Mouse (Mus musculus) stomach, embryonic 16.5 days (tissue): ENCODE data around the gene Naa16. TPM values are rescaled to one million over a fixed set of nuclear protein-coding genes. Genes with fewer than 3 reads are reported as not detected.
A peak's percentile ranks its signal among the peaks of the same experiment; 100 is the strongest.

Experiments used
- ATAC-seq: fragments of 200-750 bp; cut with Nextera tagmentation; 2 replicates; pipeline ENCODE4 v1.8.0; 2017; ENCODE audit warnings: moderate number of reproducible peaks, moderate TSS enrichment; ENCODE audit not compliant: insufficient read depth, low FRiP score
- H3K27ac ChIP-seq: fragments of 300-500 bp; sonication (generic); 2 replicates; pipeline ENCODE4 v1.5.1; 2014; ENCODE audit warnings: low read length
- H3K27me3 ChIP-seq: fragments of 300-500 bp; sonication (generic); 2 replicates; pipeline ENCODE4 v1.6.1; 2014; ENCODE audit warnings: low read length, control low read depth, mixed read lengths; ENCODE audit not compliant: control insufficient read depth, insufficient read depth
- H3K36me3 ChIP-seq: fragments of 300-500 bp; sonication (generic); 2 replicates; pipeline ENCODE4 v1.6.1; 2014; ENCODE audit warnings: low read length; ENCODE audit not compliant: control insufficient read depth, insufficient read depth
- H3K4me1 ChIP-seq: fragments of 300-500 bp; sonication (generic); 2 replicates; pipeline ENCODE4 v1.6.1; 2014; ENCODE audit warnings: low read length, control low read depth, mixed read lengths; ENCODE audit not compliant: control insufficient read depth, insufficient read depth
- H3K4me2 ChIP-seq: fragments of 300-500 bp; sonication (generic); 2 replicates; pipeline ENCODE4 v1.6.1; 2014; ENCODE audit warnings: low read depth, low read length, mixed read lengths
- H3K4me3 ChIP-seq: fragments of 300-500 bp; sonication (generic); replicated peaks from 2 replicates; pipeline ENCODE4 v1.5.1; 2014; ENCODE audit warnings: mild to moderate bottlenecking, low read length
- H3K9ac ChIP-seq: fragments of 300-500 bp; sonication (generic); 2 replicates; pipeline ENCODE4 v1.6.1; 2014; ENCODE audit warnings: low read length
- H3K9me3 ChIP-seq: fragments of 300-500 bp; sonication (generic); replicated peaks from 2 replicates; pipeline ENCODE4 v1.6.1; 2016; ENCODE audit warnings: low read length, control low read depth; ENCODE audit not compliant: control insufficient read depth
- WGBS: fragments of 180-500 bp; shearing (Covaris S2); extraction: QIAGEN DNeasy Blood & Tissue Kit; methylation state at CpG from one replicate; pipeline ENCODE4 v1.1.7; 2014; 5-methylcytosine and 5-hydroxymethylcytosine counted together
- polyA plus RNA-seq: library from polyadenylated mRNA; unstranded; fragments of >200 nt; fragmentation: Nextera tagmentation; extraction: Ambion mirVana; gene quantifications from 2 replicates; pipeline ENCODE4 v1.2.1, GENCODE M21; 2015

Naa16 gene
- polyA plus RNA-seq, 1 experiment from 2014 or later = 39.0 TPM

DNA sequence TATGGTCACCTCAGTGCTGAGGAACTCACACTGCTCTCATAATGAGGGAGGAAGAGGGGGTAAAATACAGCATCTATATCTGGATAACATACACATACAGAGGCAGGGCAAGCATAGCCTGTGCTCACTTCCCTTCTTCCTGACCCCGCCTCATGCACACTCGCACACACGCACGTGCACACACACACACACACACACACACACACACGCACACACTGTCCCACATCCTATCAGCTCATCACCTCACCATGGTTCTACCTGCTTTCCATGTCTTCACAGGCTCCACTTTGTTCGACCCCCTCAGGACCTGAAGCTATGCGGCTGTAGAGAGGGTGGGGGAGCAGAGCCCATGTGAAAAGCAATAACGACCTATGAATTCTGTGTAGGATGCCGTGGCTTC lies 95.0 kb downstream of the Naa16 start:
- no peaks in the 10 kb centered on the region for H3K9me3 ChIP-seq
- no peaks in the 10 kb centered on the region for H3K36me3 ChIP-seq
- no peak overlapping the region for H3K27ac ChIP-seq
- H3K4me3 ChIP-seq = no peak overlapping the region
- H3K4me2 ChIP-seq = no peak overlapping the region
- WGBS = 81% methylated on average over 9 of the region's 9 CpGs
- no peak overlapping the region for H3K9ac ChIP-seq
- peaks cover 11% of the 10 kb centered on the region for H3K27me3 ChIP-seq
- ATAC-seq = no peak
- H3K4me1 ChIP-seq = peaks cover 10% of the 10 kb centered on the region; the same call in 1 of the 2 replicates

DNA sequence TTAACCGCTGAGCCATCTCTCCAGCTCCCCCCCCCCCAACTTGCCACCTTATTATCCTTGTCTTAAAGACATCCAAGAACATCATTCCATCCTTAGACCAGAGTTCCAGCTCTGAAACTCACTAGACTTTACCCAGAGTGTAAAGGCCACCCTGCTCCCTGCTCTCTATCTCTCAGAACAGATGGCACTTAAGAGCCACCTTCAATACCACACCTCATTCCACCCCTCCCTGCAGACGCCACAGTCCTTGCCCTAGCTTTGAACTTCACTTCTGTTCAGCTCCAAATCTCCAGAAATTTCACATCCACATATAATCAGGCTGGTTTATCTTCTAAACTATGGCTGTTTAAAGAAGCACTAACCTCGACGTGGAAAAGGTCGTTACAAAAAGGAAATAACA lies 95.6 kb downstream of the Naa16 start:
- peaks cover 7% of the 10 kb centered on the region for H3K27me3 ChIP-seq
- H3K9ac ChIP-seq = no peak overlapping the region
- no peak overlapping the region for H3K4me2 ChIP-seq
- no peaks in the 10 kb centered on the region for H3K9me3 ChIP-seq
- peaks cover 10% of the 10 kb centered on the region for H3K4me1 ChIP-seq
- WGBS = 56% methylated on average over 5 of the region's 5 CpGs
- no peaks in the 10 kb centered on the region for H3K36me3 ChIP-seq
- ATAC-seq = no peak
- no peak overlapping the region for H3K4me3 ChIP-seq
- no peak overlapping the region for H3K27ac ChIP-seq

DNA sequence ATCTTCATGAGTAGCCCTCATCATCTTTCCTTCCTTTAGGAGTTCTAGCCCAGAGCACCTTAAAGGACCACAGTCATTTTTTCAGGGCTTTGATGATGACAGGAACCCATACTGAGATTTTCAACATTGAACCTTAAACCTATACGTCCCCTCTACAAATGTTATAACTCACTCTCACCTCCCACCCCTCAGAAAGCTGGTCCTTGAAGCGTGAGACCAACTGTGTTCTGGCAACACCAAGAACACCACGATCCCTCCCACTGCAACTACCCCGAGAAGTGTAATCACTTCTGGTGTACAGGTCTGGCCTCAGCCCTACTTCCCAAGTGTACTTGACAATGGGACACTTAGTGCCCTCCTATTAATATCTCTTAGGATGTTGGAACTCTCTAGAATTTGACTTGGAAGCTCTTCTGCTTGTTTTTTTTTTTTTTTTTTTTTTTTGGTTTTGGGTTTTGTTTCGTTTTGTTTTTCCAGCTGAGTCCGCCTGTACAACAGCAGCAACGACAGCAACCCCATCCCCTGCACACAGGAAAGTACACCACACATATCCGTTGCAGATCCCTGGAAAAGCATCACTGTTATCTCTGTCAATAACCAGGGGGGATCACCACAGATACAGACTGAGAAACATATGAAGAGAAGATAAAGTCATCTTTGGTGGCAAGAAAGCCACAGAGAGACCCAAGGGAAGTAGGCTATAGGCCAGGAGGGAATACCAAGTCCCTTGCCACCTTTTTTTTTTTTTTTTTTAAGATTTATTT lies 96.3 kb downstream of the Naa16 start:
- H3K27ac ChIP-seq = no peak overlapping the region; the same call in 1 of the 2 replicates
- no peak overlapping the region for H3K9ac ChIP-seq
- no peaks in the 10 kb centered on the region for H3K9me3 ChIP-seq
- ATAC-seq = no peak
- peaks cover 3% of the 10 kb centered on the region; the same call in 1 of the 2 replicates for H3K27me3 ChIP-seq
- H3K4me1 ChIP-seq = peaks cover 13% of the 10 kb centered on the region
- 76% methylated on average over 8 of the region's 8 CpGs for WGBS
- H3K4me3 ChIP-seq = no peak overlapping the region
- no peak overlapping the region for H3K4me2 ChIP-seq
- H3K36me3 ChIP-seq = no peaks in the 10 kb centered on the region

DNA sequence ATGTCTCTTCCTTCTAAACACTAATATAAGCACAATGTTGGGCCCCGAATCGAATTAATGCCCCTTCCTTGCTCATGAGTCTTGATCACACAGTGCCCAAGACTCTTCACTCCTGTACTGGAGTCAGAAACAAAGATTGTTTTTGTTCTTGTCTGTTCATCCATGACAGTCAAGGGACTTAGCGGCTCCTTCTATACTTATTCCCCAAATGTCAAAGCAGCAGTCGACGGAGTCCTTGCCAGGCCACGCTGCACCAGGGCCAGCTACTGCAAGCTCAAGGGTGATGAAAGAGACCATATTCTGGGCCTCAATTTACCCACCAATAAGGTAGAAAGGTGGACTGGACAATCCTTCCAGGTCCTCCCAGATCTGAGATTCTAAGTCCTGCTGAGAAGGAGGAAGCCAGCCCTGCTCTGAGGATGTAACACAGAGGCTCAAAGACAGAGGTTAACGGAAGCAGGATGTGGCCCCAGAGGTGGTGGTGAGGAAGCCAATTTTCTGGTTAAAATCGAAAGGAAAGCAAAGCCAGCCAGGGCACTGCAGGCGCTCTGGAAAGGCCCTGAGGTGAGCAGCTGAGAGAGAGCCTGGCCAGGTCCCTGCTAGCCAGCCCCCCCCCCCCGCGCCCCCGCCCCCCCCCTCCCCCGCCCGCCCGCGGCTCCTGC lies 97.3 kb downstream of the Naa16 start:
- no peaks in the 10 kb centered on the region for H3K9me3 ChIP-seq
- ATAC-seq = no peak
- no peak overlapping the region; the same call in 1 of the 2 replicates for H3K27ac ChIP-seq
- H3K4me3 ChIP-seq = no peak overlapping the region
- H3K4me2 ChIP-seq = no peak overlapping the region
- 51% methylated on average over 11 of the region's 16 CpGs for WGBS
- H3K36me3 ChIP-seq = no peaks in the 10 kb centered on the region
- H3K9ac ChIP-seq = no peak overlapping the region
- peaks cover 13% of the 10 kb centered on the region for H3K4me1 ChIP-seq
- no peaks in the 10 kb centered on the region for H3K27me3 ChIP-seq

DNA sequence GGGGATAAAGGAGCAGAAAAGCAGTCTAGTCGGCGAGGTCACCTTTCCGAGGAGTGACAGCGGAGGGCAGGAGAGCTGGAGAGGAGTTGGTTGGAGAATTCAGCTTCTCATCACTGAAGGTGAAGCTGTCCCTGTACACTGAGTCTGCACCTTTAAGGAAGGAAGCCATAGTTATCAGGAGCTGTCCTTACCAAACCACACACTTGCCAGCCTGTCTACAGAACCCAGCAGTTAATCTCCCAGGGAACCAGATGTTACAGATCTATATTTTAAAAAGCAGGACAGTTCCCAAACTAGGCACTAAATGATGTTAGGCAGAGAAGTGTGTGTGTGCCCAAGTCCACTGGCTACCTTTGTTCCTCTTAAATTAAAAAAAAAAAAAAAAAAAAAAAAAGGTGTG lies 98.9 kb downstream of the Naa16 start:
- Histone ChIP-seq H3K4me3 (no peak overlapping the region), H3K27me3 (no peaks in the 10 kb centered on the region), H3K9ac (no peak overlapping the region), H3K36me3 (no peaks in the 10 kb centered on the region), H3K4me1 (peaks cover 13% of the 10 kb centered on the region), H3K9me3 (no peaks in the 10 kb centered on the region), H3K4me2 (no peak overlapping the region), H3K27ac (no peak overlapping the region)
- WGBS = 87% methylated on average over 4 of the region's 4 CpGs
- ATAC-seq = no peak

DNA sequence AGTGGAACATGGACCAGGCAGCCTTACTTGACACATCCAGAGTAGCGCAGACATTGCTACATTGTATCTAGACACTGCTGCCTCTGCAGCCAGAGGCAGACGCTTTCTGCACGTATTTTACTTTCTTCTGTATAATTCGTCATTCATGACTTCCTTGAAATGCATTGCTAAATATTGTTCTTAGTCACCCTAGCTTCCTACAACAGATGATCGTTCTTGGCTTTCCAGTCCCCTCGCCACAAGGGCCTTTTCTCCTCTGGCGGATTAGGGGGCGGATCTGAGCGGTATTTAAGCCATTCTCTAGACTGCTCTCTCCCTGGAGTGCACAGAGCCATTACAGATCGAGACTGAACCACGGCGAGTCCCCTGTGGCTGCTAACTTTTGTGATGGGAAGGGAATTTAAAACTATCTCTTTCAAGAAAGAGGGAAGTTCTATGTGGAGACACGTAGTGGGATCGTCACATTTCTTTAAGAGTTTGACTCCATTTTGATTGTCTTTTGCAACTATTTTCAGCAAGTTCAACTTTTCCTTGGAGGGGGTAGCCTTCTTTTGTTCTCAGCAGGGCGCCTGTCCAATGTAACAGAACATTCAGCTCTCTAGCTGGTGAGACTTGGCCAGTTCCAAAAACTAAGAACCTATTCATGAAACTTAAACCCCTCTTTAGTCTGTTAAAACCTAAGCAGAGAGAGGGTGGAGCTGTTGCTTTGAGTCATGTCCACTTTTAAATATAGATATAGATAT lies 99.7 kb downstream of the Naa16 start:
- H3K4me2 ChIP-seq = peak overlapping the region; percentile 3; the same call in 1 of the 2 replicates
- ATAC-seq = no peak
- peaks cover 13% of the 10 kb centered on the region for H3K4me1 ChIP-seq
- H3K9ac ChIP-seq = no peak overlapping the region; the same call in 1 of the 2 replicates
- no peak overlapping the region for H3K4me3 ChIP-seq
- H3K36me3 ChIP-seq = no peaks in the 10 kb centered on the region
- no peaks in the 10 kb centered on the region for H3K27me3 ChIP-seq
- no peaks in the 10 kb centered on the region for H3K9me3 ChIP-seq
- 44% methylated on average over 15 of the region's 15 CpGs for WGBS
- H3K27ac ChIP-seq = peak overlapping the region; percentile 55; the same call in 1 of the 2 replicates

DNA sequence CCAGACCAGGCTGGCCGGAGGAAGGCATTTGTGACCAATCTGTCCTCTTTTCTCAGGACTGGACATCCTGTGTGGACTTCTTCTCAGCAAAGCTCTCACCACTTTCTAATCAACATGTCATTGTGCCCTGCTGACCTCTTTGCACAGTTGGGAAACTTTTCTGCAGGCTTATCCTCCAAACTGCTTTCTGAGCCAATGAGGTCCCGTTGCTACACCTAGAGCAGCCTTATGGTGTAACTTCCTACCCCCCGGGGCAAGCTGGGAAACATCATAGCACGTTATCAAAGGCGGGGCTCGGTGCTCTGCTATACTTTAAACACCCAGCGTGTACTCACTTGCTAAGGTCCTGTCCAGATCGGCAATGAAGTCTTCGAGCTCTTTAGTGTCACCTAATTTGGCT lies 100.7 kb downstream of the Naa16 start:
- Histone ChIP-seq H3K9me3 (no peaks in the 10 kb centered on the region), H3K36me3 (no peaks in the 10 kb centered on the region), H3K27ac (peak overlapping the region; percentile 55; the same call in 1 of the 2 replicates), H3K27me3 (no peaks in the 10 kb centered on the region), H3K9ac (no peak overlapping the region), H3K4me3 (no peak overlapping the region), H3K4me2 (peak overlapping the region; percentile 3; the same call in 1 of the 2 replicates), H3K4me1 (peaks cover 13% of the 10 kb centered on the region)
- 33% methylated on average over 9 of the region's 9 CpGs for WGBS
- ATAC-seq = no peak

DNA sequence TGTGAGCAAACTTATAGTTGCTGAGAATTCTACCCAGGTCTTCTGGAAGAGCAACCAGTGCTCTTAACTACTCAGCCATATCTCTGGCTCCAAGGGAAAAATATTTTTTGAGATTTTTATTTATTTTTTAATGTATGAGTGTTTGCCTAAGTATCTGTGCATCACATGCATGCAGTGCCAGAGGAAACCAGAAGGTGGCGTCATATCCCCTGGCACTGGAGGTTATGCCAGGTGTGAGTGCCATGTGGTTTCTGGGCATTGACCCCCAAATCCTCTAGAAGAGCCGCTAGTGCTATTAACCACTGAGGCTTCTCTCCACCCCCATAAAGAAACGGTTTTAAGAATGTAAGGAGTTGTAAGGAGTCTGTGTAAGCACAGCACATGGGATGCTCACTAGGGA lies 102.3 kb downstream of the Naa16 start:
- no peaks in the 10 kb centered on the region for H3K27me3 ChIP-seq
- H3K4me2 ChIP-seq = no peak overlapping the region
- H3K36me3 ChIP-seq = no peaks in the 10 kb centered on the region
- no peak for ATAC-seq
- no peak overlapping the region for H3K27ac ChIP-seq
- peaks cover 13% of the 10 kb centered on the region for H3K4me1 ChIP-seq
- no peaks in the 10 kb centered on the region for H3K9me3 ChIP-seq
- WGBS = 78% methylated on average over 3 of the region's 3 CpGs
- H3K9ac ChIP-seq = no peak overlapping the region
- H3K4me3 ChIP-seq = no peak overlapping the region
